Mouse (Mus musculus): ENCODE measurements around the gene Opn3. TPM values are rescaled to one million over a fixed set of nuclear protein-coding genes. Genes with fewer than 3 reads are reported as not detected.

The Opn3 gene
- 8.1 and 8.7 TPM in 2 replicates for polyA plus RNA-seq (2015; fragmentation: Nextera tagmentation; extraction: Ambion mirVana)

DNA sequence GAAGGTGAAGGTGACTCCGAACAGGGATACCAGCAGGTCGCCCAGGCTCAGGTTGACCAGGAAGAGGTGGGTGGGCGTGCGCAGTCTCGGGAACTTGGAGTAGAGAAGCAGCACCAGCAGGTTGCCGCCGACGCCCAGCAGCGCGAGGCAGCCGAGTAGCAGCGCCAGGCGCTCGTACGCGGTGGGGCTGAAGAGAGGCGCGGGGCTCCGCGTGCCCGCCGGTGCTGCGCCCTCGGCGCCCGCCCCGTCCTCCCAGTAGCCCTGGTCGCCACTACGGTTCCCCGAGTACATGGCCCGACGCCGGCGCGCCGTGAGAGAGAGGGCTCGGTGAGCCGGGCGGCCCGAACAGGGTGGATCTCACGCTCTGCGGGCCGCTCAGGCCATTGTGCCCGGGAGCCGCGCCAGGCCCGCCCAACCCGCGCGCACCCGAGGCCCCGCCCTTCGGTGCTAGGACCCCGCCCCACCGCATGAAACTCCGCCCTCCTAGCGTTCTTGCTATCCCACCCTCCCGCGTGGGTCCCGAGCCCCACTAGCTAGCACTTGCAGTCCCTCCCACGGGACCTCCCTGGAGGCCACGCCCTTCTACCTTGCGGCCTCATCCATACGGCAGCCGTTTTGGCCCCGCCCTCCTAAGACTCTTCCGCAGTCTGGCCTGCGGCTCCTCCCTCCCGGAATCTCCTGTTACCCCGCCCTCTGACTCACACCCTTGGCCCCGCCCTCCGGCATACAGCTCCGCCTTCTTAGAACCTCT is at the start of gene Opn3, which contains the start of gene Chml:
Gene Opn3, minus strand, starts transcription at position 531 of the 751 bp plus-strand sequence.
Gene Chml, minus strand, starts transcription at position 656 of the 751 bp plus-strand sequence.
- 1% methylated on average over 55 of the region's 73 CpGs for WGBS
- H3K9me3 ChIP-seq = no peaks in the 10 kb centered on the region
- H3K9ac ChIP-seq = peak within 1 kb of the TSS; percentile 74
- peak within 1 kb of the TSS; percentile 88 for H3K4me3 ChIP-seq
- no peaks in the 10 kb centered on the region for H3K27me3 ChIP-seq
- H3K36me3 ChIP-seq = peaks cover 8% of the 10 kb centered on the region
- peak within 1 kb of the TSS; percentile 90 for H3K4me2 ChIP-seq
- H3K4me1 ChIP-seq (replicated peaks) = peaks cover 31% of the 10 kb centered on the region
- peak within 1 kb of the TSS; percentile 90 for H3K27ac ChIP-seq (replicated peaks)
- peak; percentile 98 for ATAC-seq (ENCODE audit: low FRiP score, low read depth)

DNA sequence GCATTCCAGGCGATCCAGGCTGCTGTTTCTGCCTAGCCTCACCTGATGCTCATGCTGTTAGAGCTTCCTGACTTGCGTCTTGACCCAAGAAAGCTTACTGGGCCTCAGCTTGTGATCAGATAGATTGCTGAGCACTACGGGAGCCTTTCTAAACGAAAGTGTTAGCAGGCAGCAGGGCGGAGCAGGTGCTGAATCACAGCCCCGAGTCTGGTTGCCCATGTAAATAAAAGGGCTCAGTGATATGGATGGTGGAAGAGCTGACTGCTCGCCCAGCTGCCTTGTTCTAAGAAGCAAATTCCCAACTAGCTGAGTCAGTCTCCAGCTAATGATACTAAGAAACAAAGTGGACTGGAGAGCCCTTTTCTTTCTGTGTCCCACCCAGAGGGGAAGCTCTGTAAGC is 33.2 kb upstream of the Opn3 start:
- Histone ChIP-seq H3K27me3 (no peaks in the 10 kb centered on the region), H3K4me2 (no peak overlapping the region), H3K9ac (no peak overlapping the region), H3K27ac (replicated peaks) (no peak overlapping the region), H3K9me3 (no peaks in the 10 kb centered on the region), H3K4me3 (no peak overlapping the region), H3K36me3 (no peaks in the 10 kb centered on the region), H3K4me1 (replicated peaks) (no peaks in the 10 kb centered on the region)
- ATAC-seq (ENCODE audit: low FRiP score, low read depth) = no peak
- 49% methylated on average over 7 of the region's 7 CpGs for WGBS

DNA sequence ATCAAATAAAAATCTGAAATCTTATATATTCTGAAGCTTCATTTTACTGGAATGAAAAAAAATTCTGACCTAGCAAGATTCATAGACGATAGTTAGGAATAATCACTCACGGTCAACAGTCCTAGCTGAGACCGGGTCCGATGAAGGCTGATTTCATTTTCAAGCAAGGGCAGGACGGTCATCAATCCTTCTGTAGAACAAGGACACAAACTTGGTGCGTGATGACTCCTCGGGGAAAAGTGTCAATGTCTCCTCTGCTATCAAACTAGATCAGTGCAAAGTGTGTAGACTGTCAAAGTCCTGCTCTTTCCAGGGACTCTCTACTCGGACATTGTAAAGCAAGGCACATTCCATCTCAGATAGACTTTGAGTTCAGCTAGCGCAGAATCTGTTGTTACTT is 24.3 kb upstream of the Opn3 start:
- Histone ChIP-seq H3K4me3 (no peak overlapping the region), H3K9me3 (no peaks in the 10 kb centered on the region), H3K4me1 (replicated peaks) (no peaks in the 10 kb centered on the region), H3K27me3 (no peaks in the 10 kb centered on the region), H3K36me3 (no peaks in the 10 kb centered on the region), H3K4me2 (no peak overlapping the region), H3K27ac (replicated peaks) (no peak overlapping the region), H3K9ac (no peak overlapping the region)
- no peak for ATAC-seq (ENCODE audit: low FRiP score, low read depth)
- WGBS = 93% methylated on average over 9 of the region's 9 CpGs

DNA sequence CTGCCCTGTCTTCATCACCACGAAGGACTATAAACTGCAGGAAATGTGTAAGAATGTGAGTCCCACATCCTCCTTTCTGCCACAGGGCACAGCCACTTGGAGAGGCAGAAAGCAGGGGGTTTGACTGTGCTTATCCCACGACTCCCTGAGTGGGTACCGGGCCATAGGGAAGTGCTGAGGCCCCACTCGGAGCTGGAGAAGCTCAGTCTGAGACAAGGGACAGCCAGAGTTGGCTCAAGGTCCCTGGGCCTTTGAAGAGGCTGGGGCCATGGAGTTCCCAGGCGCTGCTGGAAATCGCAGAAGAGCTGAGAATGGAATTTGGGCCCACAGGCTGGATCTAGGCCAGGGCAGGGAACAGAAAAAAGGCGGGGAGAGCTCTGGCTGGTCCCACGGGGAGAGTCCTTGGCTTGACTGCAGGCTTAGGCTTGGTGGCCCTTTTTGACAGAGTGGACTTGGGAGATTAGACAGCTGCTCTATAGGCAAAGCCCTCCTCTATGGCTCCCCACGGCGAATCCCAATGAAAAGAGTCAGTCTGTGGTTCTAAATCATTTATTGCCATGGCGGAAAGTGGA is 19.8 kb upstream of the Opn3 start:
- Histone ChIP-seq H3K27ac (replicated peaks) (no peak overlapping the region), H3K27me3 (no peaks in the 10 kb centered on the region), H3K4me2 (no peak overlapping the region), H3K9ac (no peak overlapping the region), H3K9me3 (no peaks in the 10 kb centered on the region), H3K4me3 (no peak overlapping the region), H3K4me1 (replicated peaks) (no peaks in the 10 kb centered on the region), H3K36me3 (no peaks in the 10 kb centered on the region)
- WGBS = 77% methylated on average over 11 of the region's 11 CpGs
- ATAC-seq (ENCODE audit: low FRiP score, low read depth) = no peak

DNA sequence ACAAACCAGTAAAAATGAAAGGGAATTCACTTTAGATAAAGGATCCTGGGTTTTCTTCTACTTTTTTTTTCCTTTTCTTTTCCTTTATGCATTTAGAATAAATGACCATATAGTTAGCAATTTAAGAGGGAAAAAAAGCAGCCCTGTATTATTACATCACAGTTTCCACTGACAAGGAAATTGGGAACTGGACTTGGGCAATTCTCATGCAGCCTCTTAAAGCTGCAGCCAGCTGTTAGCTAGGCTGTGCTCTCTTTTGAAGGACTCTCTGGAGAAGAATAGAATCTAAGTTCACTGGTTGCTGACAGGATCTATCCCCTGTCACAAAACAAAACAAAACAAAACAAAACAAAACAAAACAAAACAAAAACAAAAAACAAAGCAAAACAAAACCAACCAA is 15.4 kb upstream of the Opn3 start:
- Histone ChIP-seq H3K9me3 (no peaks in the 10 kb centered on the region), H3K27ac (replicated peaks) (no peak overlapping the region), H3K4me1 (replicated peaks) (no peaks in the 10 kb centered on the region), H3K4me2 (no peak overlapping the region), H3K4me3 (no peak overlapping the region), H3K36me3 (no peaks in the 10 kb centered on the region), H3K9ac (no peak overlapping the region), H3K27me3 (no peaks in the 10 kb centered on the region)
- no peak for ATAC-seq (ENCODE audit: low FRiP score, low read depth)

DNA sequence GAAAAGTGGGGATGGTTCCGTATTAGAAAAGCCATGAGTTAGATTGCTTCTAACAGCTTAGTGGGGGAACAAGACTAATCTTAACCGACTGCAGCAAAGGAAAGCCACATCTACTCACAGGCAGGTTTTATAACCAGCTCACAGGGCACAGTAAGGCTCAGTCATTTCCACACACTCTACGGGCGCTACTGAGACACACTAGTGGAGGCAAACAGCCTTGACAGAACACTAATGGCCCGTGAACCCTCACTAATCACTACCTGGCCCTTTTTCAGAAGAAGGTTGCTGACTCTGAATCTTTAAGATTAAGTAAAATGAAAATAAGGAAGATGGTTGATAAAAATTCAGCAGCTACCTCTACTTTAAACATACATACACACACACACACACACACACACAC is 15.0 kb upstream of the Opn3 start:
- Histone ChIP-seq H3K9ac (no peak overlapping the region), H3K27ac (replicated peaks) (no peak overlapping the region), H3K4me3 (no peak overlapping the region), H3K4me1 (replicated peaks) (no peaks in the 10 kb centered on the region), H3K4me2 (no peak overlapping the region), H3K9me3 (no peaks in the 10 kb centered on the region), H3K27me3 (no peaks in the 10 kb centered on the region), H3K36me3 (no peaks in the 10 kb centered on the region)
- ATAC-seq (ENCODE audit: low FRiP score, low read depth) = no peak
- 79% methylated on average over 5 of the region's 5 CpGs for WGBS

DNA sequence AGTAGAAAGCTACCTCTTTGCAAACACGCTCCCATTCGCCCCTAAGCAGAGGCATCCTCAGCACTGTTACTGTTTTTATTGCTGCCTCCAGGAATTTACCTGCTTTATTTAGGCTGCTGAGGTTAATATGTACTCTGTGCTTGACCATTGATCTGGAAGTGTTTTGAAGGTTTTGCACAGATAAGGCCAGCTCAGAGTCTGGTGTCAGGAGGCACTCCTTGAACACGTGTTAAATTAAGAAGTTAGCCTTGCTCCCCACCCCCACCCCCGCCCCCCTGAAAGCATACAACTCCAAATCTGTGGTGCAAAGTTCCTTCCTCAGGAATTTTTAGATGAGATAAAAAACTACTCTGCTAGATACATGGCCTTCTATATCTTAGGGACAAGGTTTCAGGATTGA is 8.6 kb upstream of the Opn3 start:
- Histone ChIP-seq H3K4me1 (replicated peaks) (no peaks in the 10 kb centered on the region), H3K4me3 (no peak overlapping the region), H3K9me3 (no peaks in the 10 kb centered on the region), H3K27ac (replicated peaks) (no peak overlapping the region), H3K9ac (no peak overlapping the region), H3K27me3 (no peaks in the 10 kb centered on the region), H3K4me2 (no peak overlapping the region), H3K36me3 (no peaks in the 10 kb centered on the region)
- 77% methylated on average over 4 of the region's 4 CpGs for WGBS
- no peak for ATAC-seq (ENCODE audit: low FRiP score, low read depth)

DNA sequence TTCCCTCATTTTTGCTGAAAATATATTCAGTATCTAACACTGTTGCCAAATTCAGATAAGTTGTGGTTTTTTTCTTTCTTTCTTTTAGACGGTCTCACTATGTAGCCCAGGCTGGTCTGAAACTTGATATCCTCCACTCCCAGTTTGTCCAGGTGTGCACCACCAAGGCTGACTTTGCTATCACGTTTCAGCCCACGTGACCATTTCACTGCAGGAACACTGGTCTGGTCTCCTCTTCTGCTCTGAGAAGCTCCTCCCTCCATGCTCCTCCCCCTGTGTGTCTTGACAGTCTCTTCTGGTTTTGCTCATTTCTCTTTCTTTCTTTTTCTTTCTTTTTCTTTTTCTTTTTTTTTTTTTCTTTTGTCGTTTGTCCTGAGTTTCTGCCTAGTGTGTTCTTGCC is 7.2 kb upstream of the Opn3 start:
- ATAC-seq (ENCODE audit: low FRiP score, low read depth) = no peak
- Histone ChIP-seq H3K36me3 (no peaks in the 10 kb centered on the region), H3K4me1 (replicated peaks) (no peaks in the 10 kb centered on the region), H3K27ac (replicated peaks) (no peak overlapping the region), H3K4me3 (no peak overlapping the region), H3K9me3 (no peaks in the 10 kb centered on the region), H3K27me3 (no peaks in the 10 kb centered on the region), H3K4me2 (no peak overlapping the region), H3K9ac (no peak overlapping the region)
- WGBS = 37% methylated on average over 4 of the region's 4 CpGs

DNA sequence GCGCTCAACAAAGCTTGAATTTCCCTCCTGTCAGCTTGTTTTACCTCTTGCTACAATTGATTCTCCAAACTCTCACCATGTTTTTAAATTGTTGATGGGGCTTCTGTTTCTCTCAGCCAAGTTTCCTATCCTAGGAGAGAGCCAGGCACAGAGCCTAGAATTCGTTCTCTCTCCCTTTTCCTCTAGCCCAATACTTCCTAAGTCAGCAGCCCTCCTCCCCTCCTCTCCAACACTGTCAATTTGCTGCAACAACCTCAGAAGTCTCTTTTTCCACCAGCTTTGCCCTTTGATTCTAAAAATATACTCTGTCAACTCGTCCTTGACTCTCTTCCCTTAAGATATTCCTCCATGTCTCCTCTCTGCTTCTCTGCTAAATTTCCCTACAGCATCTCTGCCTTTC is 6.8 kb upstream of the Opn3 start:
- H3K27me3 ChIP-seq = no peaks in the 10 kb centered on the region
- H3K4me1 ChIP-seq (replicated peaks) = no peaks in the 10 kb centered on the region
- no peaks in the 10 kb centered on the region for H3K9me3 ChIP-seq
- H3K4me3 ChIP-seq = no peak overlapping the region
- no peak overlapping the region for H3K4me2 ChIP-seq
- H3K27ac ChIP-seq (replicated peaks) = no peak overlapping the region
- H3K36me3 ChIP-seq = no peaks in the 10 kb centered on the region
- whole genome bisulfite sequencing = 69% methylated on average over 3 of the region's 3 CpGs
- ATAC-seq (ENCODE audit: low FRiP score, low read depth) = no peak
- H3K9ac ChIP-seq = no peak overlapping the region

DNA sequence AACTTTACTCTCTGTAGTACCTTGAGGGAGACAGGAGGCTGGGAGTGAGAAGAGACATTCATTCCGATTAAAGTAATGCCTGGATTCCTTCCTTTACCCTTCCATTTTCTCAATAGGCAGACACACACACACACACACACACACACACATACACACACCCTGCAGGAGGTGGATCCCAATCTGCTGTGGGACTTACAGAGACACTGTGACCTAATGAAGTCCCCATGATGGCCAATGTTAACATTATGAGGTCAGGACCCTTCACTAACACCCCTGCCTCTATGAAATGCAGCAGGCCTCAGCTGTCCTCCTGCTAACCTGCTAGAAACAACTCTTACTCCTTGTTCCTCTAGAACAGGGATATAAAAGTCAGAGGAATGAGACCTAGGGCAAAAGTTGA is 5.7 kb upstream of the Opn3 start, which contains the start of gene Wdr64:
Gene Wdr64, plus strand, starts transcription at position 301 of the 400 bp plus-strand sequence.
- 93% methylated on average over 1 of the region's 1 CpGs for WGBS
- peaks cover 3% of the 10 kb centered on the region; the same call in 1 of the 2 replicates for H3K4me1 ChIP-seq (replicated peaks)
- no peaks in the 10 kb centered on the region for H3K27me3 ChIP-seq
- H3K4me3 ChIP-seq = no peak within 1 kb of the TSS
- H3K36me3 ChIP-seq = no peaks in the 10 kb centered on the region
- H3K4me2 ChIP-seq = no peak within 1 kb of the TSS
- no peaks in the 10 kb centered on the region for H3K9me3 ChIP-seq
- no peak within 1 kb of the TSS for H3K27ac ChIP-seq (replicated peaks)
- ATAC-seq (ENCODE audit: low FRiP score, low read depth) = no peak
- no peak within 1 kb of the TSS for H3K9ac ChIP-seq

DNA sequence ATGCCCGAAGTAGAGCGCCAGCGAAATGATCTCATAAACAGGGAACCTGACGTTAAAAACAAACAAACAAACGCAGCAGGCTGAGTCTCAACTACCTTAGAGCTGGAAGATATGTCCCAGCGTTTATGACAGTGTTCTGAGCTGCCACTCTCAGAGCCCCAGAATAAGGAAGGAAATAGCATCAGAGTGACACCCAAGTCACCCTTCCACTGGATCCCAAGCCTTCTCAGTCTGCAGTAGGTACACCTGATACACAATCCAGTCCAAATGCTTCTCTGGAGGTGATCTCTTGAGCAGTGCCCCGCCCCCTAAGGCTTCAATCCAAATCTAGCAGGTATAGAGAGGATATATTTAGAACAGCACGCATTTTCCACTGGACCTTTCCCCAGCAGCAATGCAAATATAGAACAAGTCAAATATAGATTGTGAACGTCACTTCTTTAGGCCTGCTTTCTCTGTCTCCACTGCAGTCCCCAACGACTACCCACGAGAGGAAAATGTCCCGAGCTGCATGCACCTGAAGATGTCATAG is 919 bp upstream of the Opn3 start:
- peaks cover 31% of the 10 kb centered on the region for H3K4me1 ChIP-seq (replicated peaks)
- no peak for ATAC-seq (ENCODE audit: low FRiP score, low read depth)
- peak overlapping the region; percentile 90; the same call in 1 of the 2 replicates for H3K27ac ChIP-seq (replicated peaks)
- no peaks in the 10 kb centered on the region for H3K27me3 ChIP-seq
- H3K36me3 ChIP-seq = no peaks in the 10 kb centered on the region
- H3K4me3 ChIP-seq = peak overlapping the region; percentile 88
- 44% methylated on average over 12 of the region's 12 CpGs for WGBS
- peak overlapping the region; percentile 90 for H3K4me2 ChIP-seq
- no peaks in the 10 kb centered on the region for H3K9me3 ChIP-seq
- 0 out of 2 replicates have a peak overlapping the region, but pooled peaks have one; percentile 18 for H3K9ac ChIP-seq

DNA sequence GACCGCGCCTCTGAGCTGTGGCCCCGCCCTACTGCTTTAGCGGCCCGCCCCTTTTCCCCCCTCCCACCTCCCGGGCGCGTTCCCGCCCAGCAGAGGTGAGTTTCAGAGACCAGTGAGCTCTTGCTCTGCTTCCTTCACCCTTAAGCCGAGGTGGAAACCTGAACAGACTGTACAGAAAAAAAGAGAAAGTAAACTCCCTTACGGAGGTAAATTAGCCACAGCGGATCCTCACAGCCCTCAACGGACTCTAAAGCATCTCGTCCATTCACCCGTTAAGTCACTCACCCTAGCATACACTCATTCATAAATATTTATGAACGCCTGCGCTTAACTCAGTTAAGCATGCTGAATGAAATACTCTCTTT is 403 bp upstream of the Opn3 start:
- under 1% methylated on average over 17 of the region's 17 CpGs for WGBS
- no peak for ATAC-seq (ENCODE audit: low FRiP score, low read depth)
- H3K9me3 ChIP-seq = no peaks in the 10 kb centered on the region
- peak overlapping the region; percentile 90; the same call in 1 of the 2 replicates for H3K27ac ChIP-seq (replicated peaks)
- H3K9ac ChIP-seq = peak overlapping the region; percentile 18; the same call in 1 of the 2 replicates
- H3K4me3 ChIP-seq = peak overlapping the region; percentile 88
- H3K27me3 ChIP-seq = no peaks in the 10 kb centered on the region
- peaks cover 31% of the 10 kb centered on the region for H3K4me1 ChIP-seq (replicated peaks)
- H3K4me2 ChIP-seq = peak overlapping the region; percentile 90
- peaks cover 2% of the 10 kb centered on the region; the same call in 1 of the 2 replicates for H3K36me3 ChIP-seq

All from hindbrain, embryonic 15.5 days (tissue).